Mouse (Mus musculus): ENCODE results near the gene Nr5a1. TPM values are rescaled to one million over a fixed set of nuclear protein-coding genes. Genes with fewer than 3 reads are reported as not detected.

Gene Nr5a1
- polyA plus RNA-seq, 1 experiment from 2014 or later, result 1.3 TPM

GRCm38 (mm10) chr2:38647661-38648060, 66.7 kb downstream of the Nr5a1 start:
- H3K36me3 ChIP-seq (ENCODE audit: control insufficient read depth, insufficient read depth, low read length), result no peaks in the 10 kb centered on the region
- no peaks in the 10 kb centered on the region for H3K27me3 ChIP-seq (replicated peaks; ENCODE audit: control insufficient read depth, insufficient read depth, low read length)
- no peak overlapping the region for H3K9ac ChIP-seq (ENCODE audit: low read depth, low read length)
- 57% methylated on average over 7 of the region's 7 CpGs for WGBS
- no peaks in the 10 kb centered on the region for H3K9me3 ChIP-seq (ENCODE audit: control insufficient read depth, low read length)
- no peak overlapping the region for H3K4me2 ChIP-seq (ENCODE audit: low read depth, low read length)
- ATAC-seq, result no peak
- H3K4me1 ChIP-seq (ENCODE audit: control insufficient read depth, insufficient read depth, low read length), result peaks cover 5% of the 10 kb centered on the region
- H3K27ac ChIP-seq (ENCODE audit: low read length), result no peak overlapping the region
- H3K4me3 ChIP-seq (ENCODE audit: low read length), result no peak overlapping the region

GRCm38 (mm10) chr2:38647201-38647606, 67.1 kb downstream of the Nr5a1 start:
- WGBS, result 60% methylated on average over 8 of the region's 8 CpGs
- Histone ChIP-seq H3K4me3 (ENCODE audit: low read length) (no peak overlapping the region), H3K36me3 (ENCODE audit: control insufficient read depth, insufficient read depth, low read length) (no peaks in the 10 kb centered on the region), H3K27me3 (replicated peaks; ENCODE audit: control insufficient read depth, insufficient read depth, low read length) (no peaks in the 10 kb centered on the region), H3K4me1 (ENCODE audit: control insufficient read depth, insufficient read depth, low read length) (peaks cover 6% of the 10 kb centered on the region), H3K9me3 (ENCODE audit: control insufficient read depth, low read length) (no peaks in the 10 kb centered on the region), H3K4me2 (ENCODE audit: low read depth, low read length) (no peak overlapping the region), H3K9ac (ENCODE audit: low read depth, low read length) (no peak overlapping the region), H3K27ac (ENCODE audit: low read length) (no peak overlapping the region)
- ATAC-seq, result no peak

DNA sequence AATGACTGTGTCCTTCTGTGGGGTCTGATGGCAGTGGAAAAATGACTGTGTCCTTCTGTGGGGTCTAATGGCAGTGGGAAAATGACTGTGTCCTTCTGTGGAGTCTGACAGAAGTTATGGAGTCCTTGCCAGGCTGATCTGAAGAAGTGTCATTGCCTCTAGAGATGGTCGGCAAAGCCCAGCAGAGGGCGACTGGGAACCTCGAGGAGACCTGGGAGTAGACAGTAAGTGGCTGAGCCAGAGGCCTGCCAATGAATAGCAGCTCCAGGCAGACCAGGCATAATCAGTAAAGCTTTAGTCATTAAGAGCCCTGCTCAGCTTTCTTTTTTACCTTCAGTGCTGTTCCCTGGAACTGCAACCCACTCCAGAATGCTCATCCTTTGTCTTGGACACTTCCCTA, 68.4 kb downstream of the Nr5a1 start:
- H3K27ac ChIP-seq (ENCODE audit: low read length), result no peak overlapping the region
- no peak overlapping the region for H3K9ac ChIP-seq (ENCODE audit: low read depth, low read length)
- no peaks in the 10 kb centered on the region for H3K36me3 ChIP-seq (ENCODE audit: control insufficient read depth, insufficient read depth, low read length)
- no peak overlapping the region for H3K4me2 ChIP-seq (ENCODE audit: low read depth, low read length)
- 2% methylated on average over 3 of the region's 3 CpGs for WGBS
- no peaks in the 10 kb centered on the region for H3K9me3 ChIP-seq (ENCODE audit: control insufficient read depth, low read length)
- peak; percentile 63 for ATAC-seq
- no peak overlapping the region for H3K4me3 ChIP-seq (ENCODE audit: low read length)
- H3K4me1 ChIP-seq (ENCODE audit: control insufficient read depth, insufficient read depth, low read length), result peaks cover 6% of the 10 kb centered on the region
- no peaks in the 10 kb centered on the region for H3K27me3 ChIP-seq (replicated peaks; ENCODE audit: control insufficient read depth, insufficient read depth, low read length)

- ATAC-seq, result peak; percentile 93
- WGBS, result 3% methylated on average over 52 of the region's 52 CpGs
- H3K27ac ChIP-seq (ENCODE audit: low read length), result peak within 1 kb of the TSS; percentile 35; the same call in 1 of the 2 replicates
These were observed 70.5 kb downstream of the Nr5a1 start, which contains the start of gene Psmb7 for GRCm38 (mm10) chr2:38643625-38644427. Gene Psmb7, minus strand, starts transcription at chr2:38644087.

More at GRCm38 (mm10) chr2:38643625-38644427, 70.5 kb downstream of the Nr5a1 start, which contains the start of gene Psmb7:
- Histone ChIP-seq H3K4me1 (ENCODE audit: control insufficient read depth, insufficient read depth, low read length) (peaks cover 6% of the 10 kb centered on the region), H3K9ac (ENCODE audit: low read depth, low read length) (peak within 1 kb of the TSS; percentile 89), H3K36me3 (ENCODE audit: control insufficient read depth, insufficient read depth, low read length) (no peaks in the 10 kb centered on the region), H3K4me3 (ENCODE audit: low read length) (peak within 1 kb of the TSS; percentile 90), H3K4me2 (ENCODE audit: low read depth, low read length) (peak within 1 kb of the TSS; percentile 82), H3K9me3 (ENCODE audit: control insufficient read depth, low read length) (no peaks in the 10 kb centered on the region), H3K27me3 (replicated peaks; ENCODE audit: control insufficient read depth, insufficient read depth, low read length) (no peaks in the 10 kb centered on the region)

Other genes starting within 250 kb of the Nr5a1 start
- 124 and 128 TPM in 2 replicates for gene Nek6, start 202.9 kb downstream of the Nr5a1 start, polyA plus RNA-seq (2015; fragmentation: Nextera tagmentation; extraction: Ambion mirVana)
- 214 and 234 TPM in 2 replicates for gene Psmb7, start 70.5 kb downstream of the Nr5a1 start, polyA plus RNA-seq (2015; fragmentation: Nextera tagmentation; extraction: Ambion mirVana)
- 1.4 and 1.7 TPM in 2 replicates for gene Nr6a1, start 213.1 kb upstream of the Nr5a1 start, polyA plus RNA-seq (2015; fragmentation: Nextera tagmentation; extraction: Ambion mirVana)
- 1.8 and 2.1 TPM in 2 replicates for gene Olfml2a, start 217.4 kb upstream of the Nr5a1 start, polyA plus RNA-seq (2015; fragmentation: Nextera tagmentation; extraction: Ambion mirVana)